Mouse (Mus musculus): Measurements from ENCODE around the gene Ap4e1. TPM values are rescaled to one million over a fixed set of nuclear protein-coding genes. Genes with fewer than 3 reads are reported as not detected.

The Ap4e1 gene
- polyA plus RNA-seq (2014; fragmentation: Nextera tagmentation; extraction: Ambion mirVana), result 11.5 and 13.5 TPM in 2 replicates

- no peaks in the 10 kb centered on the region for H3K9me3 ChIP-seq (ENCODE audit: control insufficient read depth, low read length)
- ATAC-seq (ENCODE audit: low read depth), result peak; percentile 92
- peak within 1 kb of the TSS; percentile 83 for H3K9ac ChIP-seq (replicated peaks; ENCODE audit: low read depth, low read length)
- H3K4me3 ChIP-seq (ENCODE audit: low read depth, low read length), result peak within 1 kb of the TSS; percentile 78
- H3K4me2 ChIP-seq (ENCODE audit: low read depth, low read length), result peak within 1 kb of the TSS; percentile 61
- peaks cover 9% of the 10 kb centered on the region for H3K4me1 ChIP-seq (ENCODE audit: control insufficient read depth, insufficient read depth, low read length)
- under 1% methylated on average over 34 of the region's 40 CpGs for WGBS
- H3K27ac ChIP-seq (ENCODE audit: low read depth, low read length), result no peak within 1 kb of the TSS
- H3K27me3 ChIP-seq (ENCODE audit: control insufficient read depth, insufficient read depth, low read length), result no peaks in the 10 kb centered on the region
- peaks cover 4% of the 10 kb centered on the region; the same call in 1 of the 2 replicates for H3K36me3 ChIP-seq (ENCODE audit: control insufficient read depth, insufficient read depth, low read length)
These were observed at the start of gene Ap4e1 for GRCm38 (mm10) chr2:127008469-127008998. TSS of gene Ap4e1 (plus strand) at chr2:127008717.

- WGBS, result 75% methylated on average over 2 of the region's 2 CpGs
- Histone ChIP-seq H3K27me3 (ENCODE audit: control insufficient read depth, insufficient read depth, low read length) (no peaks in the 10 kb centered on the region), H3K9me3 (ENCODE audit: control insufficient read depth, low read length) (no peaks in the 10 kb centered on the region), H3K27ac (ENCODE audit: low read depth, low read length) (no peak overlapping the region), H3K36me3 (ENCODE audit: control insufficient read depth, insufficient read depth, low read length) (no peaks in the 10 kb centered on the region), H3K4me3 (ENCODE audit: low read depth, low read length) (no peak overlapping the region), H3K9ac (replicated peaks; ENCODE audit: low read depth, low read length) (no peak overlapping the region), H3K4me2 (ENCODE audit: low read depth, low read length) (no peak overlapping the region), H3K4me1 (ENCODE audit: control insufficient read depth, insufficient read depth, low read length) (no peaks in the 10 kb centered on the region)
- no peak for ATAC-seq (ENCODE audit: low read depth)
These were observed 46.8 kb upstream of the Ap4e1 start for GRCm38 (mm10) chr2:126961696-126962095.

- 74% methylated on average over 6 of the region's 6 CpGs for WGBS
These were observed 31.1 kb upstream of the Ap4e1 start for GRCm38 (mm10) chr2:126977428-126977827.

GRCm38 (mm10) chr2:126983221-126983620 is 25.3 kb upstream of the Ap4e1 start:
- H3K36me3 ChIP-seq (ENCODE audit: control insufficient read depth, insufficient read depth, low read length), result no peaks in the 10 kb centered on the region
- 85% methylated on average over 4 of the region's 4 CpGs for WGBS
- no peak for ATAC-seq (ENCODE audit: low read depth)
- no peak overlapping the region for H3K9ac ChIP-seq (replicated peaks; ENCODE audit: low read depth, low read length)
- H3K27me3 ChIP-seq (ENCODE audit: control insufficient read depth, insufficient read depth, low read length), result no peaks in the 10 kb centered on the region
- H3K4me3 ChIP-seq (ENCODE audit: low read depth, low read length), result no peak overlapping the region
- H3K4me1 ChIP-seq (ENCODE audit: control insufficient read depth, insufficient read depth, low read length), result no peaks in the 10 kb centered on the region
- H3K27ac ChIP-seq (ENCODE audit: low read depth, low read length), result no peak overlapping the region
- H3K4me2 ChIP-seq (ENCODE audit: low read depth, low read length), result no peak overlapping the region
- no peaks in the 10 kb centered on the region for H3K9me3 ChIP-seq (ENCODE audit: control insufficient read depth, low read length)

More at GRCm38 (mm10) chr2:126977428-126977827, 31.1 kb upstream of the Ap4e1 start:
- ATAC-seq (ENCODE audit: low read depth), result no peak
- no peaks in the 10 kb centered on the region for H3K36me3 ChIP-seq (ENCODE audit: control insufficient read depth, insufficient read depth, low read length)
- H3K9ac ChIP-seq (replicated peaks; ENCODE audit: low read depth, low read length), result no peak overlapping the region
- H3K4me3 ChIP-seq (ENCODE audit: low read depth, low read length), result no peak overlapping the region
- H3K27ac ChIP-seq (ENCODE audit: low read depth, low read length), result no peak overlapping the region
- H3K9me3 ChIP-seq (ENCODE audit: control insufficient read depth, low read length), result no peaks in the 10 kb centered on the region
- H3K4me1 ChIP-seq (ENCODE audit: control insufficient read depth, insufficient read depth, low read length), result no peaks in the 10 kb centered on the region
- no peak overlapping the region for H3K4me2 ChIP-seq (ENCODE audit: low read depth, low read length)
- no peaks in the 10 kb centered on the region for H3K27me3 ChIP-seq (ENCODE audit: control insufficient read depth, insufficient read depth, low read length)

- Histone ChIP-seq H3K27ac (ENCODE audit: low read depth, low read length) (no peak overlapping the region), H3K9me3 (ENCODE audit: control insufficient read depth, low read length) (no peaks in the 10 kb centered on the region), H3K36me3 (ENCODE audit: control insufficient read depth, insufficient read depth, low read length) (no peaks in the 10 kb centered on the region), H3K4me3 (ENCODE audit: low read depth, low read length) (no peak overlapping the region), H3K9ac (replicated peaks; ENCODE audit: low read depth, low read length) (no peak overlapping the region), H3K27me3 (ENCODE audit: control insufficient read depth, insufficient read depth, low read length) (no peaks in the 10 kb centered on the region), H3K4me2 (ENCODE audit: low read depth, low read length) (no peak overlapping the region), H3K4me1 (ENCODE audit: control insufficient read depth, insufficient read depth, low read length) (no peaks in the 10 kb centered on the region)
- WGBS, result 87% methylated on average over 6 of the region's 6 CpGs
- ATAC-seq (ENCODE audit: low read depth), result no peak
These were observed 18.6 kb upstream of the Ap4e1 start for GRCm38 (mm10) chr2:126989919-126990318.

GRCm38 (mm10) chr2:126992742-126993141 is 15.8 kb upstream of the Ap4e1 start:
- H3K4me1 ChIP-seq (ENCODE audit: control insufficient read depth, insufficient read depth, low read length), result no peaks in the 10 kb centered on the region
- no peak overlapping the region for H3K27ac ChIP-seq (ENCODE audit: low read depth, low read length)
- no peaks in the 10 kb centered on the region for H3K27me3 ChIP-seq (ENCODE audit: control insufficient read depth, insufficient read depth, low read length)
- ATAC-seq (ENCODE audit: low read depth), result no peak
- no peak overlapping the region for H3K9ac ChIP-seq (replicated peaks; ENCODE audit: low read depth, low read length)
- WGBS, result 78% methylated on average over 12 of the region's 12 CpGs
- H3K9me3 ChIP-seq (ENCODE audit: control insufficient read depth, low read length), result no peaks in the 10 kb centered on the region
- no peak overlapping the region for H3K4me2 ChIP-seq (ENCODE audit: low read depth, low read length)
- no peak overlapping the region for H3K4me3 ChIP-seq (ENCODE audit: low read depth, low read length)
- H3K36me3 ChIP-seq (ENCODE audit: control insufficient read depth, insufficient read depth, low read length), result no peaks in the 10 kb centered on the region

- no peak for ATAC-seq (ENCODE audit: low read depth)
- no peaks in the 10 kb centered on the region for H3K27me3 ChIP-seq (ENCODE audit: control insufficient read depth, insufficient read depth, low read length)
- H3K4me3 ChIP-seq (ENCODE audit: low read depth, low read length), result no peak overlapping the region
- no peak overlapping the region for H3K27ac ChIP-seq (ENCODE audit: low read depth, low read length)
- H3K4me2 ChIP-seq (ENCODE audit: low read depth, low read length), result no peak overlapping the region
- no peaks in the 10 kb centered on the region for H3K9me3 ChIP-seq (ENCODE audit: control insufficient read depth, low read length)
- H3K9ac ChIP-seq (replicated peaks; ENCODE audit: low read depth, low read length), result no peak overlapping the region
- no peaks in the 10 kb centered on the region for H3K4me1 ChIP-seq (ENCODE audit: control insufficient read depth, insufficient read depth, low read length)
- H3K36me3 ChIP-seq (ENCODE audit: control insufficient read depth, insufficient read depth, low read length), result no peaks in the 10 kb centered on the region
- WGBS, result 70% methylated on average over 6 of the region's 6 CpGs
These were observed 13.9 kb upstream of the Ap4e1 start for GRCm38 (mm10) chr2:126994384-126995166.

GRCm38 (mm10) chr2:126996737-126997136 is 11.8 kb upstream of the Ap4e1 start:
- no peaks in the 10 kb centered on the region for H3K4me1 ChIP-seq (ENCODE audit: control insufficient read depth, insufficient read depth, low read length)
- H3K36me3 ChIP-seq (ENCODE audit: control insufficient read depth, insufficient read depth, low read length), result no peaks in the 10 kb centered on the region
- H3K27ac ChIP-seq (ENCODE audit: low read depth, low read length), result no peak overlapping the region
- H3K4me3 ChIP-seq (ENCODE audit: low read depth, low read length), result no peak overlapping the region
- no peaks in the 10 kb centered on the region for H3K9me3 ChIP-seq (ENCODE audit: control insufficient read depth, low read length)
- ATAC-seq (ENCODE audit: low read depth), result peak; percentile 83; the same call in 1 of the 2 replicates
- no peak overlapping the region; the same call in 1 of the 2 replicates for H3K9ac ChIP-seq (replicated peaks; ENCODE audit: low read depth, low read length)
- no peak overlapping the region for H3K4me2 ChIP-seq (ENCODE audit: low read depth, low read length)
- WGBS, result 27% methylated on average over 5 of the region's 5 CpGs
- no peaks in the 10 kb centered on the region for H3K27me3 ChIP-seq (ENCODE audit: control insufficient read depth, insufficient read depth, low read length)

- Histone ChIP-seq H3K27me3 (ENCODE audit: control insufficient read depth, insufficient read depth, low read length) (no peaks in the 10 kb centered on the region), H3K36me3 (ENCODE audit: control insufficient read depth, insufficient read depth, low read length) (no peaks in the 10 kb centered on the region), H3K9me3 (ENCODE audit: control insufficient read depth, low read length) (no peaks in the 10 kb centered on the region), H3K4me2 (ENCODE audit: low read depth, low read length) (no peak overlapping the region), H3K9ac (replicated peaks; ENCODE audit: low read depth, low read length) (no peak overlapping the region), H3K4me3 (ENCODE audit: low read depth, low read length) (no peak overlapping the region), H3K4me1 (ENCODE audit: control insufficient read depth, insufficient read depth, low read length) (no peaks in the 10 kb centered on the region), H3K27ac (ENCODE audit: low read depth, low read length) (no peak overlapping the region)
- ATAC-seq (ENCODE audit: low read depth), result no peak
- 71% methylated on average over 7 of the region's 7 CpGs for WGBS
These were observed 10.3 kb upstream of the Ap4e1 start for GRCm38 (mm10) chr2:126998219-126998618.
